Mouse (Mus musculus): ENCODE measurements around the gene Pbld2.

Pbld2 gene

DNA sequence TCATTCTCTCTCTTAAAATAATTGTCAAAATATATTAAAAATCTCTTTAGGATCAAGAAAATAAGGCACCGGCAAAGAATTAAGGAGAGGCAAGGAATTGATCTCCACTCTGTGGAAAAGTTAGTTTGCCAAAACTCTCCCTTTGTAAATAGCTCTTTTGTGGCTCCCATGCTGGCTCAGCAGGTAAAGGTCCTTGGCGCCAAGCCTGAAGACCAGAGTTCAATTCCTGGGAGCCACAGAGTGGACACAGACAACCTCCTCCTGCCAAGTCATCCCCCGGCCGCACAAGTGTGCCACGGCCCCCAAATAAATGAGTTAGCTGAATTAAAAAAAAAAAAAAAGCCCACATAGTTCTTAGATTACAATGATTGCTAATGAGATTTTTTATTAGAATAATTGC lies 38.6 kb downstream of the Pbld2 start:
- DNase-seq (ENCODE audit: low spot score in 2 of 2), result no peak

DNA sequence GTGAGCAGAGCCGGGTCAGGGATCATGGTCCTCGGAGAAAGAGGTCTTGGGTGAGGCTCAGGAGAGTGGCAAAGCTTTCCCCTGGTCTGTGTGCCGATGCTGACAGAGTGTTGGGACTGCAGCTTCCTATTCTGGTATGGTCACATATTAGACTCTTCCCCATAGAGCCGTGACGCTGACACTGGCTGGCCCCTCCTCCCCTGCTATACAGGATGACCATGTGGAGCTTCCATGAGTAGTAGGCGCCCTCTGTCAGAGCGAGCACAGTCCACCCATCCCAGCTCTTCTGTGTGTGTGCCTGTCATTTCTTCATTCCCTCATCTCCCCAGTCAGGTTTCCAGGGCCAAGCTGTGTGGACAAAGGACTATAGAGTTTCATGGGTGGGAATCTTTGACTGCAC lies 39.2 kb downstream of the Pbld2 start:
- DNase-seq (ENCODE audit: low spot score in 2 of 2), result no peak

DNA sequence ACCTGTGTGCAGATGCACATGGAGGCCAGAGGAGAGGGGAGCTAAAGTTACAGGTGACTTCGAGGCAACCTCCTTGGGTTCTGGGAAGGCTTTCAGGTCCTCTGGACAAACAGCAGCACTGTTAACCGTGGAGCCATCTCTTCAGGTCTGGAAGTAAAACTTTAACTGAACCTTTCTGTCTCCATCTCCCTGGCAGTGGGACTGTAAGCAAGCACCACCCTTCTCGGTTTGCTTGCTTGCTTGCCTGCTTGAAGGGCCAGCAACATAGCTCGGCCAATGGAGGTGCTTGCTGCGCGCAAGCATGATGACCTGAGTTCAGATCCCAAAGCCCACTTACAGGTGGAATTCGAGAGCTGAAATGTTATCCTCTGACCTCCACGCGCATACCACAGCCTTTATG lies 40.4 kb downstream of the Pbld2 start:
- no peak for DNase-seq (ENCODE audit: low spot score in 2 of 2)

DNA sequence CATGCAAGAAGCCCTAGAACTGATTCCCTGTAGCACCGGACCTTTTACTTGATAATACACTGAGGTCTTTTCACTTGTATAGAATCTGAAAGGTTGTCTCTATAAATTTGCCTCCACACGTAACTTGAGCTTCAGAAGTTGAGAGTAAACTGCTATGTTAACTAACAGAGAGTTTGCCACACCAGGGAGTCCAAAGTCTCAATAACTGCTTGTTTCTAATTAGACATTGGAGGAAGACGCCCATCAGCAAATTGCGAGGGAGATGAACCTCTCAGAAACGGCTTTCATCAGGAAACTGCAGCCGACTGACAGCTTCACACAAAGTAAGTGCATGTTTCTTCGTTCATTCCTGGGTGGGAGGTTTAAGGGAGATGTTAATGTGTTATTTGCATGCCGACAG lies 41.4 kb downstream of the Pbld2 start:
- no peak for DNase-seq (ENCODE audit: low spot score in 2 of 2)

DNA sequence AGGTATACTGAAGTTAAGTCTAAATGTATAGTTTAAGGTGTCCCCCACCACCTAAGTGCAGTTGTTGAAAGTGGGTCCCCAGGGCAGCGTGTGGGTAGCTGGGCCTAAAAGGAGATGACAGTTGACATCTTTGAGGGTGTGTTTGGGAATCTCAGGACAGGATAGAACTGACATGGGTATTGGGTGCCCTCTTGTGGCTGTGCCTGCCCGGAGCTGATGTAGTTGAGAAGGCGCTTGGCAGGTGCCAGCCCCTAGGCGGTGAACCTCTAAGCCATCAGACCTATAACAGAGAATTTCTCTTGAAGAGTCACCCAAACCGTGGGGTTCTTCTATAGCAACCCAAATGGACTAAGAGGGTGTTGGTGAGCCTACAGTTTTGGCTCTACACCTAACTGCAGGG lies 41.9 kb downstream of the Pbld2 start:
- peak; percentile 79 to 86 for DNase-seq (ENCODE audit: low spot score in 2 of 2)

DNA sequence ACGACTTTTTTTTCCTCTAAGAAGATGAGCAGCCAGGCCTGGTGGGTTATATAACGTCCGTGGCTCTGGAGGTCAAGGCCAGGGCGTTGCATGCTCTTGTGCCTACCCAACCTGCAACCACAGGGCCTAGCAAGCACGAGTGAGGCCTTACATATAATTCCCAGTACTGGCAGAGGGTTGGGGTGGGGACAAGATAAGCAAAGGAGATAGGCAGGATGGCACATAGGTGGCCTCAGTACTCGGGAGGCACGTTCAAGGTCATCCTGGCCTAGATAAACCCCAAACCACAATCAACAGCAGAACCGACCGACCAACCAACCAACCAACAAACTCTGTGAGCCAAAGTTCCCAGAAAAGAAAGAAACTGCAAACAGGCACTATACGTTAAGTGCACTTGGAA lies 62.2 kb downstream of the Pbld2 start:
- DNase-seq (ENCODE audit: low spot score in 2 of 2), result no peak

DNA sequence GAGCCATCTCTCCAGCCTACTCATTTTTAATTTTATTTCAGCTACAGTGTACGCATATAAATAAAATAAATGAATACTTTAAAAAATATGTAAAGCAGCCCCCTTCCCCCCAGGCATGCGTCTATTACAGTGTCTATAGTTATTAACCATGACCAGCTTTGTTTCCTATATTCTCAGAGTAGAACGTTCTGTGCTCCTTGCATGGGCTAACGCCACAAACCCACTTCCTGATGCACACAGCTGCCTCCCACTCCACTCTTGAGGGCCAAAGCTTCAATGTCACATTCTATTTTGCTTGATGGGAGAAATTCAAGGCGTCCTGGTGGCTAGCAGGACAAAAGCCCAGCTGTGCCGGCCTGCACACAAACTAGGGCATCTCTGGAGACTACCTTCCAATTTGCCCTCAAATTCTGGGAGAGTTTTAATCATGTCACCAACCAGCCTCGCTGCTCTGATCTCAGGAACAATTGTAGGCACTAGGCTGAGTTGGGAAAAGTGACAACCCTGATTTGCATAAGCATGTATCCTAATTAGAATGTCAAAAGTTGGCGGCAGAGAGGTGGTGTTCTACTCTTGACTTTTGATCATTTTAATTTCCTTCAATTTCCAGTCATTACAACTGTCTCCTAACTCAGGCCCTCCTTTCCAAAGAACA lies 65.1 kb downstream of the Pbld2 start:
- no peak for DNase-seq (ENCODE audit: low spot score in 2 of 2)

DNA sequence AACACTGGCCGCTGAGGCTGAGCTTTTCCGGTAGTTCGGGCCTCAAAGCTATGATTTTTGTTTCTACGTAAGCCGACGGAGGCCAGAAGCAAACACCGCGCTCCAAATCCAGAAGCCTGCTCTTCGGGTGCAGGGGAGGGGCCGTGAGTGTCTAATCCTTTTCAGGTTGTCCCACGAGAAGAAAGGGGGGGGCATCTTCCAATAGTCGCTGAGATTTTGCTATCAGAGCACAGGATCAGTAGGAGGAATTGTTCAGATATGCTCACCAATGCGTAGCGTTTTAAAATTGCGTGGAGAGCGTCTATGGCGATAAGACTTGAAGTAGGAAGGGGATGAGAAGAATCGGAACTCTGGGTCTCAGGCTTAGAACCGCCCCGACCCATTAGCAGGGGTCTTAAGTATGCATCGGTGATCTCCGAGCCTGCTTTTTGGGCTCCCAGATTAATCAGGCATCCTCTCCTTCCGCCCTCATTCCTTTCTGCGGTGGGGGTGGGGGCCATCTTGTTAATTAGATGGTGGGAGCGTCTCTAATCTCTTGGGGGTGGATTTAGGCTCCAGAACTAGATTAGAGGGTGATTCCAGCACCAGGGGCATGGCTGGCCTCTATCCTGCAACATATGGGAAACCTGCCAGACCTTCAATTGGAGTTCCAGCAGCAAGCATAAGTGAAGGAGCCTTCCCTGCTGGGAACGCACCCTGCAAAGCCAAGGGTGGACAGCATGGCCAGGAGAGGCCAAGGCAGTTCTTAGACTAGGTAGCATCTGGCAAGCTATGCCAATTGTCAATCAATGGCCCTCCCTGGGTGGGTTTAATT lies 65.8 kb downstream of the Pbld2 start:
- DNase-seq (ENCODE audit: low spot score in 2 of 2), result no peak

DNA sequence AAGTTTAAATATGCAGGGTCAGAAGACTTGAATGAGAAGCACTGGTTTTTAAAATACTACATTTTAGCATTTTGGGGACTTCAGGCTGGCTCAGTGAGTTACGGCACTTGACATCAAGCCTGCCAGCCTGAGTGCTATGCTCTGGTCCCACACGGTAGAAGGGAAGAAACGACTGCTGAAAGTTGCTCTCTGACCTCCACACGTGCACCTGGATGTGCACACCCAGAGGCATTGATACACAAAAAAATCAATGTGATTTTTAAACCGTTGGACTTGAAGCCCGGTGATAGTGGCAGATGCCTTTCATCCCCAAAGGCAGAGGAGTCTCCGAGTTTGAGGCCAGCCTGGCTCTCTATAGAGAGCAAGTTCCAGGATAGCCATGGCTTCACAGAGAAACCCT lies 67.8 kb downstream of the Pbld2 start:
- no peak for DNase-seq (ENCODE audit: low spot score in 2 of 2)

DNA sequence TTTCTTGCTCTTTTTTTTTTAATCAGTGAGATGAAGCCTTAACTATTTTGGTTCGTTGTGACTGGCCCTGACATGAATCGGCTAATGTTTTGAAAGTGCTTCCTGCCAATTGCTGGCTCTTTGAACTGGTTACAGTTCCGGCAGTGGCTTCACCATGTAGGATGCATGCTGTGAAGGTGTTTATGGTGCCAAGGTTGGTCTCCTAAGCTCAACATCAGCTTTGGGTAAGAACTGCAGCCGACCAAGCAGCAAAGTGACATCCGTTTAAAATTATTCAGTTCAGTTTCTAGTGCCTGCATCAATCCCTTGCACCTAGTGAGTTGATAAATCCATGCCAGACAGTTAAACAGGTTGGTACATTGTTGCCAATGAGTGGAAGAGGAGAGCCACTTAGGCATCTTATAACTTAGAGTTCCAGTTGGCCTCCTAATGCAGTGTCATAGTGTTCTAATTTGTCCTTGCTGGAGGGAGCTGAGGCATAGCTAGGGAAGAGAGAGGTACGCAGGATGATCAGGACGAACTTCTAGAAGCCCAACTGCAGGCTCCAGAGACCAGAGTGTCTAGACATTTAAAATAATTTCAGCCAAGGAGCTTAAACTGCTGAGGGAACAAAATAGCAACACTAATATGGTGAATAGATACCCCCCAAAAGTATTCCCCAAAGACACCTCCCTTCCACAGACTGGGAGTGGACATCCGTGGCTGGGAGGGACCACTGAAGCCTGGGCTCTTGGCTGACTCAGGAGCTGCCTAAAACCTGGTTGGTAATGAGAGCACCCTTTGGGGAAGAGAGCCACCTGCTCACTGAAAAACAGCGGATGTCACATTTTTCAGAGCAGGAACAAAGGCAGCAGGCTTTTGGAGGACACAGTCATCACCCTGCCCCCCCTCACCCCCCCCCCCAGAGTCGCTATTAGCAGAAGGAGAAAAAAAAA lies 68.8 kb downstream of the Pbld2 start:
- no peak for DNase-seq (ENCODE audit: low spot score in 2 of 2)

DNA sequence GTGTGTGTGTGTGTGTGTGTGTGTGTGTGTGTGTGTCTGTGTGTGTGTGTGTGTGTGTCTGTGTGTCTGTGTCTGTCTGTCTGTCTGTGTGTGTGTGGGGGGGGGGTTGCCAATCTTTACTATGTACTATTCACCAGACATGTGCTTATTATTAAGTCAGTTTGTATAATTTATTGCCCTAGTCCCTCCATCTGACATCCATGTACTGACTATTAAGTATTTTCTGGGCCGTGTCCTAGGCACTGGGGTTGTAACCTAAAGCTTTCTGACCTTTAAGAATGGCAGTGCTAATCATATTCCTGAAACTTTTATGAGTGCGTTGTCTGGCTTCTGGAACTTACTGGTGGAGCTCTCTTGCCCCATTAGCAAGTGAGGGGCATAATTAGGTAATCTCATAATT lies 72.6 kb downstream of the Pbld2 start:
- no peak for DNase-seq (ENCODE audit: low spot score in 2 of 2)

DNA sequence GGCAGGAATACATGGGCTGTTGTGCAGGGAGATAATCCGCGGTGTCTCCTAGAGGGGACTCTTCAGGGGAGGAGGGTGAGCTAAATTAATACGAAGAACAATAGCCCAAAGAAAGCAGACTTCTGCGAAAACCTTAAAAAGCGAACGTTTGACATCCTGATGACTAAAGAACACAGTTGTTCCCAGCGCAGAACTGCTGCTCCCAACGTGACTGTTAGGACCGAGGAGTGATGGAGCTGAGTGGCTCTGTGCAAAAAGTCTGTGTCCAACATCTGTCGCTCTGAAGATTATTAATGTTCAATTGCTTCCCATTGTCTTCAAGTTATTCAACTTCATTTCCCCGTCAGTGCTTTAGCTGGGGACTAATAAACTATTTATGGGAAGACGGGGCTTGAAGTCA lies 74.1 kb downstream of the Pbld2 start:
- no peak for DNase-seq (ENCODE audit: low spot score in 2 of 2)

DNA sequence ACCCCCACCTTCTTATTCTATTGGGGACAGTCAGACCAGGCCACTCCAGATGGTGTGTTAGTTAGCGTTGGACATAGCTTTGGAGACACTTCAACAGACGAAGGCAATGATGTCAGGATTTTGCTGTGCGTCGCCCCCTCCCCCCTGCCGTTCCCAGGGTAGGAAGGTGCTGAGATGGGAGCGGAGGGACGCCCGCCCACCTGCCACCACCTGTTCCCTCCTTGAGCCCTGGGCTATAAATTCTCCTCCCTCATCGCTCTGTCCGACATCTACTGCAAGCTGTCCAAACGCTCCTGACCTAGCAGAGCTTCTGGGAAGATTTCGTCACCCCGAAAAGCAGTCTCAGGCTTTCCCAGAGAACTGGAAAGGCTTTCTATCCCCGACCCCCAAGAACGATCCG lies 75.4 kb downstream of the Pbld2 start, which contains the start of gene Atoh7:
Gene Atoh7 (plus strand): TSS at position 131 of the 400 bp plus-strand sequence.
- DNase-seq (ENCODE audit: low spot score in 2 of 2), result peak; percentile 50 to 51

DNA sequence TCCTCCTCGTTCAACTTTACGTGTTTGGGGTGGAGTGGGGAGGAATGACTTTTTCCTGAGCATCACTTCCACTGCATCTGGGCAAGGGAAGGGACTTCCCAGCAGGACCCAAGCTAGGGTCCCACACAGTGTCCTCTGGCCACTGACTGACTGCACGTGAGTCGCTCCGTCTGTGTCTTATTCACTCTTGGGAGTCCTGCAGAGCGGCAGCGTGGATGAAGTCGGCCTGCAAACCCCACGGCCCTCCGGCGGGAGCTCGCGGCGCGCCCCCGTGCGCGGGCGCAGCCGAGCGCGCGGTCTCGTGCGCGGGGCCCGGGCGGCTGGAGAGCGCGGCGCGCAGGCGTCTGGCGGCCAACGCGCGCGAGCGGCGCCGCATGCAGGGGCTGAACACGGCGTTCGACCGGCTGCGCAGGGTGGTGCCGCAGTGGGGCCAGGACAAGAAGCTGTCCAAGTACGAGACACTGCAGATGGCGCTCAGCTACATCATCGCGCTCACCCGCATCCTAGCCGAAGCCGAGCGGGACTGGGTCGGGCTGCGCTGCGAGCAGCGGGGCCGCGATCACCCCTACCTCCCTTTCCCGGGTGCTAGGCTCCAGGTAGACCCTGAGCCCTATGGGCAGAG lies 75.9 kb downstream of the Pbld2 start:
- peak; percentile 75 to 79 for DNase-seq (ENCODE audit: low spot score in 2 of 2)

DNA sequence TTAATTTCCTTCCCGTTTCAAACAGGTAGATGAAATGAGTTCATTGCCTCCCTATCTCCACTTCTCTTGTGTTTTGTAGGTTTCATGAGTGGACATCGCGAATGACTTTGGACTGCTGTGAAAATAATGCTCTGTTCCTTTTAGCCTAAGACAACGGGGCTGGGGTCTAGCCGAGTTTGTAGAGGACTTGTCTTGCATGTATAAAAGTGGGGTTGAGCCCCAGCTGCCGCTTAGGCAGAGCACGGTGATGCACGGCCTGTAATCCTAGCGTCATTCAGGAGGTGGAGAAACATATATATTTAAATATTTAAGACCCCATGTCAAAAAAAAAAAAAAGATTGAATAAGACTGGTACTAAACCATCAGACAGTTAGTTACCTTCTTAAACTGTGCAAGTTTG lies 76.5 kb downstream of the Pbld2 start:
- DNase-seq (ENCODE audit: low spot score in 2 of 2), result no peak
